Mouse (Mus musculus) CH12.LX (cell line): ENCODE results near the gene Hist1h4b. TPM values are rescaled to one million over a fixed set of nuclear protein-coding genes. Genes with fewer than 3 reads are reported as not detected.
"Not testable (repeated sequence)": the region's sequence is repeated elsewhere in the genome, so short reads cannot be mapped to it uniquely, and the experiment has no call there.

Experiments used
- DNase-seq: peaks from one replicate; pipeline ENCODE4 v3.0.0-alpha.2; 2013; ENCODE audit errors: extremely low read depth
- H3K27ac ChIP-seq: 2 replicates; pipeline ENCODE4 v1.5.1; 2012; ENCODE audit warnings: low read depth, mild to moderate bottlenecking, control low read depth, moderate library complexity; ENCODE audit not compliant: insufficient read depth
- H3K27me3 ChIP-seq: replicated peaks from 2 replicates; pipeline ENCODE3; 2012; ENCODE audit warnings: inconsistent platforms
- H3K36me3 ChIP-seq, 2 experiments: replicated peaks in 1 of 2; 2 replicates each; pipeline versions ENCODE3 to v1.6.1; 2012; ENCODE audit warnings: inconsistent platforms in 1 of 2, low read length in 1 of 2, mild to moderate bottlenecking in 1 of 2, mixed read lengths in 1 of 2, moderate library complexity in 1 of 2; ENCODE audit not compliant: control insufficient read depth in 1 of 2, insufficient read depth in 1 of 2
- H3K4me1 ChIP-seq, 2 experiments: 2 replicates each; pipeline ENCODE4 v1.6.1; 2012; ENCODE audit warnings: inconsistent platforms in 1 of 2, moderate library complexity in 1 of 2; ENCODE audit not compliant: insufficient read depth in 2 of 2, control insufficient read depth in 1 of 2
- H3K4me2 ChIP-seq: 2 replicates; pipeline ENCODE4 v1.6.1; 2012; ENCODE audit warnings: low read depth, mild to moderate bottlenecking, control low read depth; ENCODE audit not compliant: poor library complexity, insufficient read depth, severe bottlenecking
- H3K4me3 ChIP-seq, 3 experiments: fragments of 150-350 bp in 1 of 3; sonication (generic) in 1 of 3; replicated peaks in 1 of 3; 2 replicates each; pipeline versions ENCODE3 to v1.5.1; 2011 to 2012; ENCODE audit warnings: low read depth in 2 of 3, low read length in 2 of 3, mild to moderate bottlenecking in 2 of 3, moderate library complexity in 2 of 3, control low read depth in 1 of 3, improper control_type of control experiment in 1 of 3, inconsistent platforms in 1 of 3, mixed read lengths in 1 of 3; ENCODE audit not compliant: poor library complexity in 1 of 3
- H3K79me2 ChIP-seq: replicated peaks from 2 replicates; pipeline ENCODE4 v1.6.1; 2012; ENCODE audit warnings: mild to moderate bottlenecking, moderate library complexity; ENCODE audit not compliant: control insufficient read depth, poor library complexity, insufficient read depth, severe bottlenecking; ENCODE audit errors: extremely low read depth
- H3K9ac ChIP-seq: 2 replicates; pipeline ENCODE4 v1.6.1; 2012; ENCODE audit warnings: low read depth, mild to moderate bottlenecking, control low read depth, moderate library complexity; ENCODE audit not compliant: insufficient read depth
- H3K9me3 ChIP-seq: replicated peaks from 2 replicates; pipeline ENCODE3; 2012; ENCODE audit warnings: low read length, inconsistent platforms, mixed read lengths
- CTCF ChIP-seq, 2 experiments: IDR thresholded peaks in 1 of 2; conservative IDR thresholded peaks in 1 of 2; 2 replicates each; pipeline ENCODE4 v1.5.1; 2011 to 2012; ENCODE audit warnings: low read depth in 2 of 2, low read length in 2 of 2, improper control_type of control experiment in 1 of 2, inconsistent platforms in 1 of 2, mild to moderate bottlenecking in 1 of 2, moderate library complexity in 1 of 2
- E2F4 ChIP-seq: IDR thresholded peaks from 2 replicates; pipeline ENCODE4 v1.6.1; 2011; ENCODE audit warnings: low read depth, low read length, improper control_type of control experiment; ENCODE audit not compliant: insufficient replicate concordance
- EP300 ChIP-seq: IDR thresholded peaks from 2 replicates; pipeline ENCODE4 v1.6.1; 2011; ENCODE audit warnings: low read length, improper control_type of control experiment
- ETS1 ChIP-seq: conservative IDR thresholded peaks from 2 replicates; pipeline ENCODE4 v1.6.1; 2012; ENCODE audit warnings: low read depth, mild to moderate bottlenecking, inconsistent platforms, low read length, improper control_type of control experiment, moderate library complexity
- GABPA ChIP-seq: IDR thresholded peaks from 2 replicates; pipeline ENCODE4 v1.6.1; 2012; ENCODE audit warnings: low read depth, low read length, improper control_type of control experiment, inconsistent platforms; ENCODE audit not compliant: insufficient replicate concordance
- HCFC1 ChIP-seq: IDR thresholded peaks from 2 replicates; pipeline ENCODE4 v1.6.1; 2012; ENCODE audit warnings: low read depth, mild to moderate bottlenecking, inconsistent platforms, low read length, improper control_type of control experiment
- KAT2A ChIP-seq: IDR thresholded peaks from 2 replicates; pipeline ENCODE4 v1.6.1; 2012; ENCODE audit warnings: low read length, improper control_type of control experiment, inconsistent platforms; ENCODE audit not compliant: insufficient replicate concordance
- MAFK ChIP-seq: IDR thresholded peaks from 2 replicates; pipeline ENCODE4 v1.6.1; 2011; ENCODE audit warnings: low read length, improper control_type of control experiment; ENCODE audit not compliant: insufficient replicate concordance
- MAX ChIP-seq: IDR thresholded peaks from 2 replicates; pipeline ENCODE4 v1.6.1; 2011; ENCODE audit warnings: low read length, improper control_type of control experiment
- MEF2A ChIP-seq: IDR thresholded peaks from 2 replicates; pipeline ENCODE4 v1.6.1; 2014; ENCODE audit warnings: low read depth, mild to moderate bottlenecking, inconsistent platforms, low read length, improper control_type of control experiment, borderline replicate concordance
- PAX5 ChIP-seq: IDR thresholded peaks from 2 replicates; pipeline ENCODE4 v1.6.1; 2012; ENCODE audit warnings: low read length, inconsistent platforms, mixed read lengths
- POLR2AphosphoS2 ChIP-seq: IDR thresholded peaks from 2 replicates; pipeline ENCODE4 v1.6.1; 2011; ENCODE audit warnings: low read depth, low read length, improper control_type of control experiment
- RCOR1 ChIP-seq: conservative IDR thresholded peaks from 2 replicates; pipeline ENCODE4 v1.6.1; 2012; ENCODE audit warnings: low read depth, mild to moderate bottlenecking, inconsistent platforms, low read length, improper control_type of control experiment
- SIN3A ChIP-seq: IDR thresholded peaks from 2 replicates; pipeline ENCODE4 v1.6.1; 2012; ENCODE audit warnings: low read length, improper control_type of control experiment, inconsistent platforms
- USF1 ChIP-seq: IDR thresholded peaks from 2 replicates; pipeline ENCODE4 v1.6.1; 2014; ENCODE audit warnings: low read depth, mild to moderate bottlenecking, inconsistent platforms, low read length, improper control_type of control experiment
- ZMIZ1 ChIP-seq: IDR thresholded peaks from 2 replicates; pipeline ENCODE4 v1.6.1; 2012; ENCODE audit warnings: low read depth, mild to moderate bottlenecking, inconsistent platforms, low read length, improper control_type of control experiment
- dilution Hi-C: fragments of 300-500 bp; cut with MboI; formaldehyde crosslinking; loops from 2 replicates; pipeline ENCODE4 v1.14.3; 2020; ENCODE audit warnings: low sequenced_read_pairs; ENCODE audit not compliant: extremely low pct_unique_long_range_greater_than_20kb, extremely low pct_ligation_motif_present
- in situ Hi-C: fragments of 300-500 bp; cut with MboI; formaldehyde crosslinking; loops from 3 replicates; pipeline ENCODE4 v1.14.3; 2019; ENCODE audit warnings: low sequenced_read_pairs, low pct_ligation_motif_present, low pct_unique_long_range_greater_than_20kb, mixed read lengths
- polyA plus RNA-seq: library from polyadenylated mRNA; unstranded; fragments of >175 nt; gene quantifications from 2 replicates; pipeline ENCODE4 v1.2.1, GENCODE M21; 2012; ENCODE audit warnings: low read depth; ENCODE audit not compliant: insufficient read length
- total RNA-seq, 2 experiments: library from RNA; depleted of rRNA; stranded (reverse); fragments of 300-350 nt in 1 of 2; fragments of >200 nt in 1 of 2; gene quantifications; 2 replicates each; pipeline ENCODE4 v1.2.3; 2012 to 2014

The Hist1h4b gene
- total and polyA plus RNA-seq, 3 experiments, result 3.5 to 2,552 (median 24.8) TPM

DNA sequence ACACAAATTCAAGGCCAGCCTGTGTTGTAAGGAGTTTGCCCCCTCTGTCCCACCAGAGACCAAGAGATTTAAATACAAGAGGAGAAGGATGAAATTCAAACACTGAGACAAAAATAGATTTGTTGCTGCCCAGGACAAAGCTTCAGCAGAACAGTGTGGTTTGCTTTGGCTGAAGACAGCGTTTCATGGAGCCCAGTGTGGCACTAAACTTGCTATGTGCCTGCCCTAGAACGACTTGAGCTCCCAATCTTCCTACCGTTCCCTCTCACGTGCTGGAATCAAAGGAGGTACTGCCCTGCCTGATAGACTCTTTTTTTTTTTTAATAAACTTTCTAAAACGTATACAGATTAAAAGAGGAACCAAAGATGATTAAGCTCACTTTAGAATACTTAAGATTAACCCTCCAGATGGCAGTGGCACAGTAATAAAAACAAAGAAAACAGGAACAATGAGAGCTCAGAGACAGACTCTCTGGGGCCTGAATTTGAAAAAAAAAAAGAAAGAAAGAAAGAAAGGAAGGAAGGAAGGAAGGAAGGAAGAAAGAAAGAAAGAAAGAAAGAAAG is 12.1 kb downstream of the Hist1h4b start:
- H3K4me2 ChIP-seq, result no peak overlapping the region
- peaks cover 0 to 16% of the 10 kb centered on the region in 2 experiments; a peak in 2 of 4 replicates for H3K4me1 ChIP-seq
- no peak overlapping the region for H3K27ac ChIP-seq
- no peaks in the 10 kb centered on the region for H3K79me2 ChIP-seq
- dilution Hi-C loops (no loop called here), in situ Hi-C loops (loop anchor here (25.0 kb wide), 1 partner anchor 1732 kb away; the partner anchor contains the start of genes Hist1h2ag, Hist1h2ah, Hist1h2bj and Hist1h2bk)
- no peaks in the 10 kb centered on the region for H3K27me3 ChIP-seq
- no peak overlapping the region for H3K9ac ChIP-seq
- H3K9me3 ChIP-seq, result no peaks in the 10 kb centered on the region
- no peaks in the 10 kb centered on the region for H3K36me3 ChIP-seq
- no peak for TF ChIP-seq E2F4
- no peak for TF ChIP-seq USF1
- no peak for TF ChIP-seq EP300
- TF ChIP-seq MAX, result no peak
- TF ChIP-seq, all 38 proteins: peak for 0
- H3K4me3 ChIP-seq, result no peak overlapping the region
- no peak for DNase-seq

DNA sequence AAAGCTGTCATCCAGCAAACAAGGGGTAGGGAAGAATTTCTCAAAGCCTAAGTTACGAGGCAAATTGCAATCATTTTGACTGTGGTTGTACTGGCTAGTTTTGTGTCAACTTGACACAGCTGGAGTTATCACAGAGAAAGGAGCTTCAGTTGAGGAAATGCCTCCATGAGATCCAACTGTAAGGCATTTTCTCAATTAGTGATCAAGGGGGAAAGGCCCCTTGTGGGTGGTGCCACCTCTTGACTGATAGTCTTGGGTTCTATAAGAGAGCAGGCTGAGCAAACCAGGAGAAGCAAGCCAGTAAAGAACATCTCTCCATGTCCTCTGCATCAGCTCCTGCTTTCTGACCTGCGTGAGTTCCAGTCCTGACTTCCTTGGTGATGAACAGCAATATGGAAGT is 12.8 kb downstream of the Hist1h4b start, which contains the start of gene Trim38:
Gene Trim38 (plus strand): TSS at position 301 of the 400 bp plus-strand sequence.
- in situ Hi-C loops, result loop anchor here (25.0 kb wide), 1 partner anchor 1732 kb away; the partner anchor contains the start of genes Hist1h2ag, Hist1h2ah, Hist1h2bj and Hist1h2bk
- H3K4me2 ChIP-seq, H3K4me3 ChIP-seq, H3K27me3 ChIP-seq, H3K9me3 ChIP-seq, DNase-seq, H3K79me2 ChIP-seq, H3K9ac ChIP-seq, H3K27ac ChIP-seq, H3K36me3 ChIP-seq, dilution Hi-C loops: not testable (repeated sequence)
- peaks cover 0 to 10% of the 10 kb centered on the region in 2 experiments; a peak in 1 of 4 replicates for H3K4me1 ChIP-seq

DNA sequence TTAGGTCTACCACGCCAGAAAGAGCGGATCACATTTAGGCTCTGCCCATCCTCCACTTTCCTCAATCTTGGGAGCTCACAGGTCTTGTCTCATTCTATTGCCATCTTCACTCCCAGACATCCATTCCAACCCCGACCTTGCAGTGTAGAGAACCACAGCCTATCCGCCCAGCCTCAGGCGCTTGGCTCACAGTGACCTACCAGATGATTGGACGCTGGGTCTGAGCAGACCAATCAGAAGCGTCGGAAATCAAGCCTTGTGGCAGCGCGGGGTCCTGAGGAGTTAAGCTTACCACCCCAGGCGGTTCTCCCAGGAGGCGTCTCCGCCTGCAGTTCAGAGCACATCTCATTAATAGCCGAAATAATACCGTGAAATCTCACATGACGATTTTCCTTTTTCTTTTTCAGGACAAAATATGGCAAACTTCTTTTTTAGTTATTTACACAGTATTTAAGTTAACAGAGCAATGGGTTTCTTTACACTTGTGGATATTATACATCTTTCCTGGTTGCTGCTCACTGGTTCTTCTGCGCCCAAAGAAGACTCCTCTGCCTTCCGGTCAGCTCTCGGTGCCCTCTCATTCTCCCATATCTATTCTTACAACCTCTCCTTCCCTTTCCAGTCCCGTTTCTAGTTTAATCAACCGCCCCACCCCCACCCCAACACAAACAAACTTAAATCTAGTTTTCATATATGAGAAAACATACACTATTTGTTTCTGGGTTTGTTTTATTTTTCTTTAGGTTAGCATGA is 15.9 kb downstream of the Hist1h4b start:
- peaks cover 0 to 5% of the 10 kb centered on the region in 2 experiments; a peak in 1 of 4 replicates for H3K4me1 ChIP-seq
- H3K36me3 ChIP-seq, result no peaks in the 10 kb centered on the region
- in situ Hi-C loops, result loop anchor here (25.0 kb wide), 1 partner anchor 1735 kb away; the partner anchor contains the start of genes Hist1h2ag, Hist1h2ah, Hist1h2bj and Hist1h2bk
- H3K4me3 ChIP-seq, result no peak overlapping the region
- TF ChIP-seq KAT2A, result no peak
- TF ChIP-seq GABPA, result no peak
- no peak for TF ChIP-seq MAFK
- no peak for TF ChIP-seq HCFC1
- no peak for TF ChIP-seq CTCF (conservative IDR thresholded peaks at IDR 0.05 in 1 of 2, IDR thresholded peaks at IDR 0.05 in 1 of 2; ENCODE audit: low read depth in 2 of 2, low read length in 2 of 2)
- no peak for TF ChIP-seq ETS1
- no peak for TF ChIP-seq MEF2A
- no peak for TF ChIP-seq MAX
- TF ChIP-seq SIN3A, result no peak
- TF ChIP-seq ZMIZ1, result no peak
- no peak for TF ChIP-seq RCOR1
- TF ChIP-seq PAX5, result no peak
- TF ChIP-seq POLR2AphosphoS2, result no peak
- no peak for TF ChIP-seq USF1
- no peak for TF ChIP-seq EP300
- H3K27ac ChIP-seq, result no peak overlapping the region
- no peaks in the 10 kb centered on the region for H3K79me2 ChIP-seq
- no peak for DNase-seq
- dilution Hi-C loops, result no loop called here
- H3K27me3 ChIP-seq, result no peaks in the 10 kb centered on the region
- no peak overlapping the region for H3K9ac ChIP-seq
- no peak overlapping the region for H3K4me2 ChIP-seq
- no peaks in the 10 kb centered on the region for H3K9me3 ChIP-seq
